Mouse (Mus musculus): ENCODE data around the gene Ces1e. TPM values are rescaled to one million over a fixed set of nuclear protein-coding genes. Genes with fewer than 3 reads are reported as not detected.

Gene Ces1e
- total and polyA plus RNA-seq, 3 experiments, result not detected

- H3K36me3 ChIP-seq (ENCODE audit: control insufficient read depth in 1 of 2, insufficient read depth in 2 of 2, low read length in 2 of 2), result no peaks in the 10 kb centered on the region
- no peak overlapping the region for H3K9ac ChIP-seq (ENCODE audit: control insufficient read depth, low read depth, low read length, poor library complexity, severe bottlenecking)
- no peaks in the 10 kb centered on the region for H3K27me3 ChIP-seq (ENCODE audit: control insufficient read depth in 1 of 2, insufficient read depth in 2 of 2, low read length in 2 of 2)
- no peak overlapping the region for H3K4me3 ChIP-seq (ENCODE audit: control insufficient read depth in 1 of 2, insufficient read depth in 1 of 2, low read depth in 2 of 2, low read length in 2 of 2)
- no peak for TF ChIP-seq POLR2AphosphoS2 (IDR thresholded peaks at IDR 0.05; ENCODE audit: low read length)
- no peak for TF ChIP-seq TBP (IDR thresholded peaks at IDR 0.05; ENCODE audit: low read depth, low read length)
- TF ChIP-seq BHLHE40 (IDR thresholded peaks at IDR 0.05; ENCODE audit: borderline replicate concordance, low read depth, low read length), result no peak
- no peak for TF ChIP-seq CHD2 (IDR thresholded peaks at IDR 0.05; ENCODE audit: low read length)
- no peak for TF ChIP-seq SMC3 (IDR thresholded peaks at IDR 0.05; ENCODE audit: low read depth, low read length)
- no peaks in the 10 kb centered on the region for H3K79me2 ChIP-seq (ENCODE audit: control insufficient read depth, insufficient read depth, low read length, poor library complexity)
- no peaks in the 10 kb centered on the region for H3K4me1 ChIP-seq (ENCODE audit: control insufficient read depth in 1 of 2, insufficient read depth in 2 of 2, low read length in 2 of 2)
- H3K9me3 ChIP-seq (replicated peaks; ENCODE audit: insufficient read depth, low read length), result no peaks in the 10 kb centered on the region
- DNase-seq (ENCODE audit: low read depth, low spot score), result no peak
- no peak overlapping the region for H3K27ac ChIP-seq (ENCODE audit: control insufficient read depth, low read depth, low read length)
Measured at GRCm38 (mm10) chr8:93151401-93151800, 78.0 kb downstream of the Ces1e start.

Other genes with a start within 250 kb of the Ces1e start
- gene Ces1a, start 181.4 kb downstream of the Ces1e start, total RNA-seq (2012; rRNA removed), result not detected in 2 replicates
- not detected for gene Ces1a, start 181.4 kb downstream of the Ces1e start, polyA plus RNA-seq (2012; ENCODE audit: insufficient read depth in 1 of 2, insufficient read length in 2 of 2, low read depth in 1 of 2, low replicate concordance in 2 of 2, missing spikeins in 1 of 2)
- not detected in 2 replicates for gene Ces1b, start 149.6 kb downstream of the Ces1e start, total RNA-seq (2012; rRNA removed)
- not detected for gene Ces1b, start 149.6 kb downstream of the Ces1e start, polyA plus RNA-seq (2012; ENCODE audit: insufficient read depth in 1 of 2, insufficient read length in 2 of 2, low read depth in 1 of 2, low replicate concordance in 2 of 2, missing spikeins in 1 of 2)
- not detected in 2 replicates for gene Ces1c, start 98.3 kb downstream of the Ces1e start, total RNA-seq (2012; rRNA removed)
- gene Ces1c, start 98.3 kb downstream of the Ces1e start, polyA plus RNA-seq (2012; ENCODE audit: insufficient read depth in 1 of 2, insufficient read length in 2 of 2, low read depth in 1 of 2, low replicate concordance in 2 of 2, missing spikeins in 1 of 2), result not detected
- gene Ces1d, start 31.8 kb downstream of the Ces1e start, total RNA-seq (2012; rRNA removed), result not detected in 2 replicates
- gene Ces1d, start 31.8 kb downstream of the Ces1e start, polyA plus RNA-seq (2012; ENCODE audit: insufficient read depth in 1 of 2, insufficient read length in 2 of 2, low read depth in 1 of 2, low replicate concordance in 2 of 2, missing spikeins in 1 of 2), result not detected
- gene Ces1f, start 50.1 kb upstream of the Ces1e start, total RNA-seq (2012; rRNA removed), result 0.23 TPM in 1 of 2 replicates, not detected in the other
- gene Ces1f, start 50.1 kb upstream of the Ces1e start, polyA plus RNA-seq (2012; ENCODE audit: insufficient read depth in 1 of 2, insufficient read length in 2 of 2, low read depth in 1 of 2, low replicate concordance in 2 of 2, missing spikeins in 1 of 2), result not detected
- gene Ces1g, start 107.7 kb upstream of the Ces1e start, total RNA-seq (2012; rRNA removed), result not detected in 2 replicates
- gene Ces1g, start 107.7 kb upstream of the Ces1e start, polyA plus RNA-seq (2012; ENCODE audit: insufficient read depth in 1 of 2, insufficient read length in 2 of 2, low read depth in 1 of 2, low replicate concordance in 2 of 2, missing spikeins in 1 of 2), result not detected
- gene Ces1h, start 150.1 kb upstream of the Ces1e start, total RNA-seq (2012; rRNA removed), result not detected in 2 replicates
- gene Ces1h, start 150.1 kb upstream of the Ces1e start, polyA plus RNA-seq (2012; ENCODE audit: insufficient read depth in 1 of 2, insufficient read length in 2 of 2, low read depth in 1 of 2, low replicate concordance in 2 of 2, missing spikeins in 1 of 2), result not detected